Mouse (Mus musculus): ENCODE measurements at regions not wholly inside any gene's neighbourhood (a gene's known extent, or its start where the extent isn't known, plus 50 kb on each side); places are given as distances from the start of the nearest gene placed in this dataset.

GRCm38 (mm10) chr7:145135971-145136370 is 71.9 kb downstream of the 1810010D01Rik start:
- H3K27me3 ChIP-seq (ENCODE audit: control insufficient read depth, insufficient read depth, low read length, poor library complexity, severe bottlenecking) = no peaks in the 10 kb centered on the region
- DNase-seq (ENCODE audit: low read depth, low spot score) = no peak
- H3K36me3 ChIP-seq (ENCODE audit: control insufficient read depth, insufficient read depth, low read length, poor library complexity, severe bottlenecking) = no peaks in the 10 kb centered on the region

- no peak for DNase-seq (ENCODE audit: low read depth, low spot score)
- no peaks in the 10 kb centered on the region for H3K36me3 ChIP-seq (ENCODE audit: control insufficient read depth, insufficient read depth, low read length, poor library complexity, severe bottlenecking)
These were observed 75.4 kb downstream of the 1810010D01Rik start for GRCm38 (mm10) chr7:145132506-145132905.

GRCm38 (mm10) chr7:145131438-145132159 is 76.3 kb downstream of the 1810010D01Rik start:
- Histone ChIP-seq H3K27me3 (ENCODE audit: control insufficient read depth, insufficient read depth, low read length, poor library complexity, severe bottlenecking) (no peaks in the 10 kb centered on the region), H3K36me3 (ENCODE audit: control insufficient read depth, insufficient read depth, low read length, poor library complexity, severe bottlenecking) (no peaks in the 10 kb centered on the region)
- DNase-seq (ENCODE audit: low read depth, low spot score) = peak; percentile 38

More at GRCm38 (mm10) chr7:145132506-145132905, 75.4 kb downstream of the 1810010D01Rik start:
- H3K27me3 ChIP-seq (ENCODE audit: control insufficient read depth, insufficient read depth, low read length, poor library complexity, severe bottlenecking) = no peaks in the 10 kb centered on the region

GRCm38 (mm10) chr7:145129971-145130370 is 77.9 kb downstream of the 1810010D01Rik start:
- Histone ChIP-seq H3K36me3 (ENCODE audit: control insufficient read depth, insufficient read depth, low read length, poor library complexity, severe bottlenecking) (no peaks in the 10 kb centered on the region), H3K27me3 (ENCODE audit: control insufficient read depth, insufficient read depth, low read length, poor library complexity, severe bottlenecking) (no peaks in the 10 kb centered on the region)
- DNase-seq (ENCODE audit: low read depth, low spot score) = no peak

GRCm38 (mm10) chr7:145127661-145128060 is 80.3 kb downstream of the 1810010D01Rik start:
- DNase-seq (ENCODE audit: low read depth, low spot score) = no peak
- Histone ChIP-seq H3K36me3 (ENCODE audit: control insufficient read depth, insufficient read depth, low read length, poor library complexity, severe bottlenecking) (no peaks in the 10 kb centered on the region), H3K27me3 (ENCODE audit: control insufficient read depth, insufficient read depth, low read length, poor library complexity, severe bottlenecking) (no peaks in the 10 kb centered on the region)

GRCm38 (mm10) chr7:145127180-145127579 is 80.7 kb downstream of the 1810010D01Rik start:
- H3K27me3 ChIP-seq (ENCODE audit: control insufficient read depth, insufficient read depth, low read length, poor library complexity, severe bottlenecking) = no peaks in the 10 kb centered on the region
- no peaks in the 10 kb centered on the region for H3K36me3 ChIP-seq (ENCODE audit: control insufficient read depth, insufficient read depth, low read length, poor library complexity, severe bottlenecking)
- no peak for DNase-seq (ENCODE audit: low read depth, low spot score)

GRCm38 (mm10) chr7:145123996-145124601 is 83.8 kb downstream of the 1810010D01Rik start:
- DNase-seq (ENCODE audit: low read depth, low spot score) = no peak
- H3K36me3 ChIP-seq (ENCODE audit: control insufficient read depth, insufficient read depth, low read length, poor library complexity, severe bottlenecking) = no peaks in the 10 kb centered on the region
- no peaks in the 10 kb centered on the region for H3K27me3 ChIP-seq (ENCODE audit: control insufficient read depth, insufficient read depth, low read length, poor library complexity, severe bottlenecking)

- DNase-seq (ENCODE audit: low read depth, low spot score) = no peak
- no peaks in the 10 kb centered on the region for H3K36me3 ChIP-seq (ENCODE audit: control insufficient read depth, insufficient read depth, low read length, poor library complexity, severe bottlenecking)
- no peaks in the 10 kb centered on the region for H3K27me3 ChIP-seq (ENCODE audit: control insufficient read depth, insufficient read depth, low read length, poor library complexity, severe bottlenecking)
These were observed 85.4 kb downstream of the 1810010D01Rik start for GRCm38 (mm10) chr7:145122471-145122870.

- no peaks in the 10 kb centered on the region for H3K27me3 ChIP-seq (ENCODE audit: control insufficient read depth, insufficient read depth, low read length, poor library complexity, severe bottlenecking)
- H3K36me3 ChIP-seq (ENCODE audit: control insufficient read depth, insufficient read depth, low read length, poor library complexity, severe bottlenecking) = no peaks in the 10 kb centered on the region
- DNase-seq (ENCODE audit: low read depth, low spot score) = no peak
These were observed 89.5 kb downstream of the 1810010D01Rik start for GRCm38 (mm10) chr7:145118406-145118805.

- peak; percentile 60 for DNase-seq (ENCODE audit: low read depth, low spot score)
- no peaks in the 10 kb centered on the region for H3K36me3 ChIP-seq (ENCODE audit: control insufficient read depth, insufficient read depth, low read length, poor library complexity, severe bottlenecking)
- H3K27me3 ChIP-seq (ENCODE audit: control insufficient read depth, insufficient read depth, low read length, poor library complexity, severe bottlenecking) = no peaks in the 10 kb centered on the region
These were observed 93.3 kb downstream of the 1810010D01Rik start for GRCm38 (mm10) chr7:145114660-145115059.

GRCm38 (mm10) chr7:145114145-145114544 is 93.8 kb downstream of the 1810010D01Rik start:
- Histone ChIP-seq H3K36me3 (ENCODE audit: control insufficient read depth, insufficient read depth, low read length, poor library complexity, severe bottlenecking) (no peaks in the 10 kb centered on the region), H3K27me3 (ENCODE audit: control insufficient read depth, insufficient read depth, low read length, poor library complexity, severe bottlenecking) (no peaks in the 10 kb centered on the region)
- DNase-seq (ENCODE audit: low read depth, low spot score) = no peak

GRCm38 (mm10) chr7:145112887-145113531 is 94.9 kb downstream of the 1810010D01Rik start:
- DNase-seq (ENCODE audit: low read depth, low spot score) = no peak
- H3K27me3 ChIP-seq (ENCODE audit: control insufficient read depth, insufficient read depth, low read length, poor library complexity, severe bottlenecking) = no peaks in the 10 kb centered on the region
- no peaks in the 10 kb centered on the region for H3K36me3 ChIP-seq (ENCODE audit: control insufficient read depth, insufficient read depth, low read length, poor library complexity, severe bottlenecking)

- DNase-seq (ENCODE audit: low read depth, low spot score) = peak; percentile 40
These were observed 95.6 kb downstream of the 1810010D01Rik start for GRCm38 (mm10) chr7:145112146-145112830.

GRCm38 (mm10) chr7:145111252-145112131 is 96.4 kb downstream of the 1810010D01Rik start:
- H3K27me3 ChIP-seq (ENCODE audit: control insufficient read depth, insufficient read depth, low read length, poor library complexity, severe bottlenecking) = no peaks in the 10 kb centered on the region
- no peaks in the 10 kb centered on the region for H3K36me3 ChIP-seq (ENCODE audit: control insufficient read depth, insufficient read depth, low read length, poor library complexity, severe bottlenecking)
- peak; percentile 63 for DNase-seq (ENCODE audit: low read depth, low spot score)

More at GRCm38 (mm10) chr7:145112146-145112830, 95.6 kb downstream of the 1810010D01Rik start:
- no peaks in the 10 kb centered on the region for H3K27me3 ChIP-seq (ENCODE audit: control insufficient read depth, insufficient read depth, low read length, poor library complexity, severe bottlenecking)
- H3K36me3 ChIP-seq (ENCODE audit: control insufficient read depth, insufficient read depth, low read length, poor library complexity, severe bottlenecking) = no peaks in the 10 kb centered on the region

Measured in splenic B cell, adult 2 months (primary cell).